Mouse (Mus musculus) intestine, postnatal 0 days (tissue): ENCODE data around the gene Tex44. TPM values are rescaled to one million over a fixed set of nuclear protein-coding genes. Genes with fewer than 3 reads are reported as not detected.

ENCODE experiments used
- ATAC-seq: fragments of 200-750 bp; cut with Nextera tagmentation; 2 replicates; pipeline ENCODE4 v1.8.0; 2017; ENCODE audit warnings: mild to moderate bottlenecking, moderate TSS enrichment, moderate library complexity
- H3K27ac ChIP-seq: fragments of 300-500 bp; sonication (generic); 2 replicates; pipeline ENCODE4 v1.5.1; 2014; ENCODE audit warnings: mild to moderate bottlenecking, low read depth, low read length, moderate library complexity
- H3K27me3 ChIP-seq: fragments of 300-500 bp; sonication (generic); replicated peaks from 2 replicates; pipeline ENCODE4 v1.6.1; 2014; ENCODE audit warnings: low read length, mixed read lengths; ENCODE audit not compliant: control insufficient read depth, insufficient read depth
- H3K36me3 ChIP-seq: fragments of 300-500 bp; sonication (generic); 2 replicates; pipeline ENCODE4 v1.6.1; 2014; ENCODE audit warnings: mild to moderate bottlenecking, moderate library complexity; ENCODE audit not compliant: control insufficient read depth, insufficient read depth
- H3K4me1 ChIP-seq: fragments of 300-500 bp; sonication (generic); replicated peaks from 2 replicates; pipeline ENCODE4 v1.6.1; 2014; ENCODE audit warnings: antibody characterized with exemption, low read length, mixed read lengths; ENCODE audit not compliant: control insufficient read depth, insufficient read depth
- H3K4me2 ChIP-seq: fragments of 300-500 bp; sonication (generic); replicated peaks from 2 replicates; pipeline ENCODE4 v1.6.1; 2014; ENCODE audit warnings: low read depth, mild to moderate bottlenecking, moderate library complexity
- H3K4me3 ChIP-seq: fragments of 300-500 bp; sonication (generic); 2 replicates; pipeline ENCODE4 v1.5.1; 2014; ENCODE audit warnings: low read depth, low read length
- H3K9ac ChIP-seq: fragments of 300-500 bp; sonication (generic); 2 replicates; pipeline ENCODE4 v1.6.1; 2014; ENCODE audit warnings: mild to moderate bottlenecking, low read depth, low read length
- H3K9me3 ChIP-seq: fragments of 300-500 bp; sonication (generic); 2 replicates; pipeline ENCODE4 v1.6.1; 2016; ENCODE audit warnings: mixed run types; ENCODE audit not compliant: control insufficient read depth
- CTCF ChIP-seq: sonication (generic); IDR thresholded peaks from 2 replicates; pipeline ENCODE4 v1.5.1; 2016; ENCODE audit warnings: low read depth, mild to moderate bottlenecking, control low read depth, antibody characterized with exemption, moderate library complexity
- WGBS: fragments of 180-500 bp; shearing (Covaris S2); extraction: QIAGEN DNeasy Blood & Tissue Kit; methylation state at CpG from one replicate; pipeline ENCODE4 v1.1.7; 2014; 5-methylcytosine and 5-hydroxymethylcytosine counted together
- polyA plus RNA-seq: library from polyadenylated mRNA; unstranded; fragments of >200 nt; fragmentation: Nextera tagmentation; extraction: Ambion mirVana; gene quantifications from 2 replicates; pipeline ENCODE4 v1.2.1, GENCODE M21; 2015

Tex44 gene
- polyA plus RNA-seq, 1 experiment from 2014 or later, result not detected

DNA sequence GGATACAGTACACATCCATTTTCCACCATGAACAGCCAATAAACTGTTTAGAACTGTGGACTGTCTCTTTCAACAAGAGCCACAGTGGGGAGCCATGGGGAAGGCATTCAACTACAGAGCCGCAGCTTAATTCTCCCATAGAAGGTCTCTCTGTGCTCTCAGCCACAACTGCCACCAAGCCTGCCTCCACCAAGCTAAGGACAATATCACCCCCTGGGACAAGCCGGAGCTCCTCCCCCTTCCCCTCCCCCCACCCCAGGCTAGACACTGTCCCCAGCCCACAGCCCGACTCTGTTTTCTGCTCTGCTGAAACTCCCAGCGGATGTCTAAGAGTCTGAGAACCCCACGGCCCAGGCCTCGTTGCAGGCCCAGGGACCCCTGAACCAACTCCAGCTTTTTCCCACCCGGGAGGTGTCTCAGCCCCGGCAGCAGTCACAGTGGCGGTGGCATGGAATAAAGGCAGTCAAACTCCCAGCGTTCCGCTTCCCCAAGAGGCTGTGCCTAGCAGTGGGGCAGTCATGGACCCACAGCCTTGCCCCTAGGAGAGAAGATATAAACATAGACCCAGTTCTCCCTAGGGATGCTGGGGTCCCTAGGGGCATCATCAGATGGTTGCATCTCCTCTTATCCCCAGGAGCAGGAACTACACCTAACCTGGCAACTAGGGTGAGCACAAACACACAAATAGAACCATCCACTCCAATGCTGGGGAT, 1.1 kb upstream of the Tex44 start:
- no peak overlapping the region for H3K4me3 ChIP-seq
- 45% methylated on average over 11 of the region's 11 CpGs for WGBS
- no peak for TF ChIP-seq CTCF
- no peaks in the 10 kb centered on the region for H3K27me3 ChIP-seq
- no peak overlapping the region for H3K27ac ChIP-seq
- no peak overlapping the region for H3K9ac ChIP-seq
- H3K4me1 ChIP-seq, result no peaks in the 10 kb centered on the region
- ATAC-seq, result no peak
- no peak overlapping the region for H3K4me2 ChIP-seq
- H3K36me3 ChIP-seq, result no peaks in the 10 kb centered on the region
- H3K9me3 ChIP-seq, result no peaks in the 10 kb centered on the region

DNA sequence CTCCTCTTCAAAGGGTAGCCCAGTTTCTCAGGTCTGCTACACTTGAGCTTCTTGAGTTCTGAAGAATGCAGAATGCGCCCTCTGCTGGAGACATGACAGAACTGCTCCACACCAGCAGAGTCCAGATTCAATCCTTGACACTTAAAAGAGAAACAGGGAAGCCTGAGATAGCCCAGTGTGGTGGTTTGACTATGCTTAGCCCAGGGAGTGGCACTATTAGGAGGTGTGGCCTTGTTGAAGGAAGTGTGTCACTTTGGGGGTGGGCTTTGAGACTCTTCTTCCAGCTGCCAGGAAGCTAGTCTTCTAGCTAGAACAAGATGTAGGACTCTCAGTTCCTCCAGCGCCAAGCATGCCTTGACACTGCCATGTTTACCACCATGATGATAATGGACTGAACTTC, 3.9 kb downstream of the Tex44 start:
- Histone ChIP-seq H3K4me3 (no peak overlapping the region), H3K27me3 (no peaks in the 10 kb centered on the region), H3K9ac (no peak overlapping the region), H3K27ac (no peak overlapping the region), H3K36me3 (no peaks in the 10 kb centered on the region), H3K4me2 (no peak overlapping the region), H3K9me3 (no peaks in the 10 kb centered on the region), H3K4me1 (0 out of 2 replicates have a peak, but pooled peaks cover 3% of the 10 kb centered on the region)
- peak; percentile 95 for TF ChIP-seq CTCF
- ATAC-seq, result no peak
- 40% methylated on average over 2 of the region's 2 CpGs for WGBS

DNA sequence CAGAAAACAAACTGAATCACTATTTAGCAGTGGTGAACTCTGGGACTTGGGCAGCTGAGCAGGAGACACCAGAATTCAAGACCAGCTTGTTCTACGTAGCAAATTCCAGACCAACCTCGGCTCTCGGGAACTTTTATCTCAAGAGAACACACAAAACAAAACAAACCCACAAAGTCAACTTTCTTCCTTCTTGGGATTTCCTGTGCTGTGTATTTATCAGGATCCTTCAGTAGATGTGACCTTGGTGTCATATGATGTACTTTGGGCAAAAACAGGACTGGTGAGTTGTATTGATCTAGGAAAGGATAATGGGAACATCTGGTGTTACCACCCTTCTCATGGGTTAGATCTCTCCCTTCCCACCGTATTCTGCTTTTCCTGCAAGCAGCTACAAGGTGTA, 6.6 kb downstream of the Tex44 start:
- H3K27me3 ChIP-seq, result no peaks in the 10 kb centered on the region
- no peak for TF ChIP-seq CTCF
- H3K4me1 ChIP-seq, result 0 out of 2 replicates have a peak, but pooled peaks cover 3% of the 10 kb centered on the region
- no peak for ATAC-seq
- no peaks in the 10 kb centered on the region for H3K36me3 ChIP-seq
- H3K27ac ChIP-seq, result no peak overlapping the region
- H3K4me3 ChIP-seq, result no peak overlapping the region
- H3K9ac ChIP-seq, result no peak overlapping the region
- WGBS, result 54% methylated on average over 4 of the region's 4 CpGs
- H3K4me2 ChIP-seq, result no peak overlapping the region
- H3K9me3 ChIP-seq, result no peaks in the 10 kb centered on the region

DNA sequence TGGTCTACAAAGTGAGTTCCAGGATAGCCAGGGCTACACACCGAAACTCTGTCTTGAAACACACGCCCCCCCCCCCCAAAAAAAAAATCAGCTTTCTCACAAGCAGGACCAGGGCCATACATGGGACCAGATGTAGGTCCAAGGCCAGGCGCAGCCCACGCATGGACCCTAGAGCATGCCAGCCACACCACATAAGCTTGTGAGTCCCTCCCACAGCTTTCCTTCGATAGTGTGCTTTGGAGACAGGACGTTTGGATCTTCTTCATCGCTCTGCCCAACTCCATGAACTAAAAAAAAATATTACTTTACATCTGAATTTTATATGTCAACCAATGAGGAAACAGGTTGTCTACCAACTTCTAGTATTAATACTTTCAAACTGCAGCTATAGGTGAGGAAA, 7.2 kb downstream of the Tex44 start:
- Histone ChIP-seq H3K4me2 (no peak overlapping the region), H3K9me3 (no peaks in the 10 kb centered on the region), H3K27me3 (no peaks in the 10 kb centered on the region), H3K9ac (no peak overlapping the region), H3K36me3 (no peaks in the 10 kb centered on the region), H3K4me3 (no peak overlapping the region), H3K27ac (no peak overlapping the region), H3K4me1 (0 out of 2 replicates have a peak, but pooled peaks cover 3% of the 10 kb centered on the region)
- no peak for TF ChIP-seq CTCF
- 81% methylated on average over 7 of the region's 7 CpGs for WGBS
- ATAC-seq, result no peak

GRCm38 (mm10) chr1:86434001-86434400, 7.9 kb downstream of the Tex44 start:
- H3K36me3 ChIP-seq, result no peaks in the 10 kb centered on the region
- TF ChIP-seq CTCF, result no peak
- peak overlapping the region; percentile 56 for H3K9ac ChIP-seq
- H3K27ac ChIP-seq, result peak overlapping the region; percentile 91
- H3K4me3 ChIP-seq, result peak overlapping the region; percentile 45
- 1% methylated on average over 12 of the region's 12 CpGs for WGBS
- no peaks in the 10 kb centered on the region for H3K27me3 ChIP-seq
- H3K4me1 ChIP-seq, result 0 out of 2 replicates have a peak, but pooled peaks cover 3% of the 10 kb centered on the region
- H3K4me2 ChIP-seq, result peak overlapping the region; percentile 82
- peak; percentile 52 for ATAC-seq
- H3K9me3 ChIP-seq, result no peaks in the 10 kb centered on the region

DNA sequence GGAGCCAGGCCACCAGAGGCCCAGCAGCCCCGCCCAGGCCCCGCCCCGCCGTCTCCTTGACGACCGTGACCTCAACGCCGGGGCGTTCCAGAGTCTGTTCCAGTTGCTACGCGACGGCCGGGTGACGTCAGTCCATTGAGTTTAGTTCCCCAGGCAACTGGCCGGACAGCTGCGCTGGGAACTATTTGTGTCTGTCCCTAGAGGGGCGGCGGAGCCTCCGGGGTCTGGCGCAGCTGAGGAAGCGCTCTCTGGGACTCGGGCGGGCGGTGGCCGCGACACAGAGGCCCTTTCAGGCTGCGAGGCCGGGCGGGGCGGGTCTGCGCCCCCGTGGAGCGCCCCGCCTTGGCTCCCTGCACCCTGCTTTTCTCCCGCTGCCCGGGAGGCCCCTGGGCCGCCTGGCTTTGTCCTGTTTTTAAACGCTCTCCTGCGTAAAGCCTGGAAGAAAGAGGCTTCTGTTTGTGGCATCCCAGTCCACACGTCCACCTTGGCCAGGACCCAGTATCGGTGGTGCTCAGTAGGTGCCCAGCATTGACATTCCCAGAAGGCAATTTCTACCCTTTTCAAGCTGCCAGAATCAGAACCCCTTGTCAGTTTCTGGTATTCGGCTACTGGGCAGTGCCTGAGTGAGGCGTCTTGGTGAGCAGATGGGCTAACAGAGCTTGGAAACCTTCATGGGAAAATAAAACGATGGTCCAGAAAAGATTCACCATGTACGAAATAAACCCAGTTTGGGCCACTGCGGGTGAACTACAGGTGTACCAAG, 8.5 kb downstream of the Tex44 start:
- Histone ChIP-seq H3K4me2 (peak overlapping the region; percentile 82), H3K4me1 (peaks cover 4% of the 10 kb centered on the region), H3K27me3 (no peaks in the 10 kb centered on the region), H3K27ac (peak overlapping the region; percentile 91), H3K9ac (peak overlapping the region; percentile 56), H3K9me3 (no peaks in the 10 kb centered on the region), H3K4me3 (peak overlapping the region; percentile 45), H3K36me3 (no peaks in the 10 kb centered on the region)
- peak; percentile 7; the same call in 1 of the 2 replicates for TF ChIP-seq CTCF
- ATAC-seq, result peak; percentile 87
- 5% methylated on average over 39 of the region's 46 CpGs for WGBS
